Mouse (Mus musculus) stomach, embryonic 15.5 days (tissue): Measurements from ENCODE around the gene Slc17a4. TPM values are rescaled to one million over a fixed set of nuclear protein-coding genes. Genes with fewer than 3 reads are reported as not detected.

ENCODE experiments used
- ATAC-seq: fragments of 200-750 bp; cut with Nextera tagmentation; 2 replicates; pipeline ENCODE4 v1.8.0; 2017; ENCODE audit warnings: low read depth, moderate number of reproducible peaks, moderate TSS enrichment; ENCODE audit not compliant: insufficient read depth, low FRiP score
- H3K27ac ChIP-seq: fragments of 300-500 bp; sonication (generic); 2 replicates; pipeline ENCODE4 v1.5.1; 2015; ENCODE audit warnings: mild to moderate bottlenecking, inconsistent platforms
- H3K27me3 ChIP-seq: fragments of 300-500 bp; sonication (generic); replicated peaks from 2 replicates; pipeline ENCODE4 v1.6.1; 2015; ENCODE audit warnings: inconsistent platforms
- H3K36me3 ChIP-seq: fragments of 300-500 bp; sonication (generic); 2 replicates; pipeline ENCODE4 v1.6.1; 2015; ENCODE audit warnings: inconsistent platforms
- H3K4me1 ChIP-seq: fragments of 300-500 bp; sonication (generic); 2 replicates; pipeline ENCODE4 v1.6.1; 2015; ENCODE audit warnings: inconsistent platforms
- H3K4me2 ChIP-seq: fragments of 300-500 bp; sonication (generic); 2 replicates; pipeline ENCODE4 v1.6.1; 2015; ENCODE audit warnings: mild to moderate bottlenecking, inconsistent platforms
- H3K4me3 ChIP-seq: fragments of 300-500 bp; sonication (generic); replicated peaks from 2 replicates; pipeline ENCODE4 v1.5.1; 2015; ENCODE audit warnings: inconsistent platforms
- H3K9ac ChIP-seq: fragments of 300-500 bp; sonication (generic); 2 replicates; pipeline ENCODE4 v1.6.1; 2015; ENCODE audit warnings: inconsistent platforms
- H3K9me3 ChIP-seq: fragments of 300-500 bp; sonication (generic); 2 replicates; pipeline ENCODE4 v1.6.1; 2016; ENCODE audit warnings: inconsistent platforms
- WGBS: fragments of 180-500 bp; shearing (Covaris S2); methylation state at CpG from one replicate; pipeline ENCODE4 v1.1.7; 2015; 5-methylcytosine and 5-hydroxymethylcytosine counted together
- polyA plus RNA-seq: library from polyadenylated mRNA; unstranded; fragments of >200 nt; fragmentation: Nextera tagmentation; extraction: Ambion mirVana; gene quantifications from 2 replicates; pipeline ENCODE4 v1.2.1, GENCODE M21; 2015

Slc17a4 gene
- polyA plus RNA-seq: 4.0 and 4.7 TPM in 2 replicates

- 45% methylated on average over 9 of the region's 9 CpGs for WGBS
- no peak within 1 kb of the TSS for H3K4me2 ChIP-seq
- ATAC-seq: no peak
- 0 out of 2 replicates have a peak, but pooled peaks cover 5% of the 10 kb centered on the region for H3K4me1 ChIP-seq
- H3K27ac ChIP-seq: peak within 1 kb of the TSS; percentile 28; the same call in 1 of the 2 replicates
- H3K27me3 ChIP-seq: no peaks in the 10 kb centered on the region
- H3K9me3 ChIP-seq: no peaks in the 10 kb centered on the region
- no peaks in the 10 kb centered on the region for H3K36me3 ChIP-seq
- no peak within 1 kb of the TSS for H3K9ac ChIP-seq
- H3K4me3 ChIP-seq: no peak within 1 kb of the TSS
Measured at GRCm38 (mm10) chr13:23914376-23915167, at the start of gene Slc17a4. TSS of gene Slc17a4 (minus strand) at chr13:23915009.

DNA sequence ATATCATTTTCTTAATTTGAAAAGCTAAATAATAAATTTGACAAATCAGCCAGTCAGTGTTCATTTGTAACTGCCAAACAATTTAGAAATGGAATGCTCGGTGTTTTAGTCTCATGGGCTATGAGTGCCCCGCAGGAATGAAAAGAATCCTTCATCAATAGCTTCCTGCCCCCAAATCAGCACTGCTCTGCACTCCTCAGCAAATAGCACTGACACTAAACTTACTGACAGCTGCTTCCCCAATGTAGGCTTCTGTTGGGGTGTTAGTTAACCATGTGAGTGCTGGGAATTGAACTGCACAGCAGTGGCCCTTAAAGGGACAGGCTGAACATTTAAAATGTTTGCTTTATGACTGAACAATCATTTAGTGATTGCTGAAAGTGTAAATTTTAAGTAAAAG, 45.0 kb upstream of the Slc17a4 start:
- no peaks in the 10 kb centered on the region for H3K36me3 ChIP-seq
- H3K9me3 ChIP-seq: no peaks in the 10 kb centered on the region
- no peak overlapping the region for H3K27ac ChIP-seq
- H3K27me3 ChIP-seq: no peaks in the 10 kb centered on the region
- 8% methylated on average over 2 of the region's 2 CpGs for WGBS
- H3K9ac ChIP-seq: no peak overlapping the region
- ATAC-seq: no peak
- no peaks in the 10 kb centered on the region for H3K4me1 ChIP-seq
- no peak overlapping the region for H3K4me2 ChIP-seq
- H3K4me3 ChIP-seq: no peak overlapping the region

DNA sequence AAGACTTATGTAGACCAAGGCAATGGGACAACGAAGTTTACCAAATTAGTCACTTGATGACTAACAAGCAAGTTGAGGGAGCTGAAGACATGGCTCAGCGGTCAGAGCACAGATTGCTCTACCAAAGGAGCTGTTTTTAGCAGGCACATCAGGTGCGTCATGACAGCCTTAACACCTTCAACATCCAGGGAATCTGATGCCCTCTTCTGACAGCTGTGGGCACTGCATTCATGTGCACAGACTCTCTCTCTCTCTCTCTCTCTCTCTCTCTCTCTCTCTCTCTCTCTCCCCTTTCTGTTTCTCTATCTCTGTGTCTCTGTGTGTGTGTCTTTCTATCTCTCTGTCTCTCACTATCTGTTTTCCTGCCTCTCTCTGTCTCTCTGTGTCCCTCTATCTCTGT, 36.1 kb upstream of the Slc17a4 start:
- ATAC-seq: no peak
- H3K9ac ChIP-seq: no peak overlapping the region
- no peaks in the 10 kb centered on the region for H3K27me3 ChIP-seq
- H3K9me3 ChIP-seq: no peaks in the 10 kb centered on the region
- H3K4me1 ChIP-seq: no peaks in the 10 kb centered on the region
- no peak overlapping the region for H3K4me3 ChIP-seq
- whole genome bisulfite sequencing: 61% methylated on average over 3 of the region's 3 CpGs
- no peak overlapping the region for H3K4me2 ChIP-seq
- H3K36me3 ChIP-seq: no peaks in the 10 kb centered on the region
- no peak overlapping the region for H3K27ac ChIP-seq

- Histone ChIP-seq H3K9me3 (no peaks in the 10 kb centered on the region), H3K36me3 (no peaks in the 10 kb centered on the region), H3K9ac (no peak overlapping the region), H3K4me1 (no peaks in the 10 kb centered on the region), H3K4me3 (no peak overlapping the region), H3K27ac (no peak overlapping the region), H3K4me2 (no peak overlapping the region), H3K27me3 (no peaks in the 10 kb centered on the region)
- ATAC-seq: no peak
- 61% methylated on average over 14 of the region's 14 CpGs for WGBS
Measured at GRCm38 (mm10) chr13:23949484-23950246, 34.9 kb upstream of the Slc17a4 start.

- Histone ChIP-seq H3K27ac (no peak overlapping the region), H3K9me3 (no peaks in the 10 kb centered on the region), H3K4me3 (no peak overlapping the region), H3K27me3 (no peaks in the 10 kb centered on the region), H3K36me3 (no peaks in the 10 kb centered on the region), H3K4me2 (no peak overlapping the region), H3K9ac (no peak overlapping the region), H3K4me1 (no peaks in the 10 kb centered on the region)
- WGBS: 41% methylated on average over 2 of the region's 2 CpGs
- no peak for ATAC-seq
Measured at GRCm38 (mm10) chr13:23946254-23946653, 31.4 kb upstream of the Slc17a4 start.

GRCm38 (mm10) chr13:23942861-23943260, 28.1 kb upstream of the Slc17a4 start:
- Histone ChIP-seq H3K4me2 (no peak overlapping the region), H3K27me3 (no peaks in the 10 kb centered on the region), H3K9me3 (no peaks in the 10 kb centered on the region), H3K36me3 (no peaks in the 10 kb centered on the region), H3K4me1 (no peaks in the 10 kb centered on the region), H3K4me3 (no peak overlapping the region), H3K27ac (no peak overlapping the region), H3K9ac (no peak overlapping the region)
- WGBS: 54% methylated on average over 2 of the region's 2 CpGs
- no peak for ATAC-seq

GRCm38 (mm10) chr13:23940291-23940690, 25.5 kb upstream of the Slc17a4 start:
- Histone ChIP-seq H3K9ac (no peak overlapping the region), H3K4me2 (no peak overlapping the region), H3K4me1 (no peaks in the 10 kb centered on the region), H3K4me3 (no peak overlapping the region), H3K27me3 (no peaks in the 10 kb centered on the region), H3K27ac (no peak overlapping the region), H3K9me3 (no peaks in the 10 kb centered on the region), H3K36me3 (no peaks in the 10 kb centered on the region)
- ATAC-seq: no peak
- WGBS: 53% methylated on average over 6 of the region's 6 CpGs

- Histone ChIP-seq H3K4me3 (no peak overlapping the region), H3K4me2 (no peak overlapping the region), H3K9ac (no peak overlapping the region), H3K27ac (no peak overlapping the region), H3K9me3 (no peaks in the 10 kb centered on the region), H3K27me3 (no peaks in the 10 kb centered on the region), H3K36me3 (no peaks in the 10 kb centered on the region), H3K4me1 (no peaks in the 10 kb centered on the region)
- ATAC-seq: no peak
- 89% methylated on average over 1 of the region's 1 CpGs for WGBS
Measured at GRCm38 (mm10) chr13:23938699-23939098, 23.9 kb upstream of the Slc17a4 start.

DNA sequence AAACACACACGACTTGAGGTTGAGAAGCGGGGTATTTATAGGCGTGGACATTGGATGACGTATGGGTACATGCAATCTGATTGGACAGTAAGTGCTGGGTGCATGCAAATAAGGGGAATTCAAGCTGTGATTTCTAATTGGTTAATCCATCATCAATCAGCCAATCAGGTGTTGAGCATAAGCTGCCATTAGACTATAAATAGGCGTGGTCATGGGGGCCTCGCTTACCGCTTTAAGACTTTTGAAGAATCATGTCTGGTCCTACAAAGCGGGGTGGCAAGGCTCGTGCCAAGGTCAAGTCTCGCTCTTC, 19.4 kb upstream of the Slc17a4 start, which contains the start of gene Hist1h2aa:
TSS of gene Hist1h2aa (plus strand) at position 252 of the 310 bp plus-strand sequence.
- no peaks in the 10 kb centered on the region for H3K36me3 ChIP-seq
- H3K27me3 ChIP-seq: no peaks in the 10 kb centered on the region
- no peak within 1 kb of the TSS for H3K9ac ChIP-seq
- H3K4me3 ChIP-seq: no peak within 1 kb of the TSS
- WGBS: 83% methylated on average over 10 of the region's 10 CpGs
- no peaks in the 10 kb centered on the region for H3K9me3 ChIP-seq
- H3K27ac ChIP-seq: no peak within 1 kb of the TSS
- H3K4me1 ChIP-seq: no peaks in the 10 kb centered on the region
- no peak for ATAC-seq
- no peak within 1 kb of the TSS for H3K4me2 ChIP-seq

GRCm38 (mm10) chr13:23933421-23934210, 18.8 kb upstream of the Slc17a4 start, which contains the start of gene Hist1h2ba:
TSS of gene Hist1h2ba (minus strand) at chr13:23934156.
- Histone ChIP-seq H3K27ac (no peak within 1 kb of the TSS), H3K9me3 (no peaks in the 10 kb centered on the region), H3K4me3 (no peak within 1 kb of the TSS), H3K9ac (no peak within 1 kb of the TSS), H3K4me2 (no peak within 1 kb of the TSS), H3K4me1 (0 out of 2 replicates have a peak, but pooled peaks cover 2% of the 10 kb centered on the region), H3K27me3 (no peaks in the 10 kb centered on the region), H3K36me3 (no peaks in the 10 kb centered on the region)
- 93% methylated on average over 39 of the region's 39 CpGs for WGBS
- no peak for ATAC-seq

GRCm38 (mm10) chr13:23930904-23931303, 16.1 kb upstream of the Slc17a4 start:
- Histone ChIP-seq H3K4me1 (peaks cover 8% of the 10 kb centered on the region; the same call in 1 of the 2 replicates), H3K4me2 (no peak overlapping the region), H3K9me3 (no peaks in the 10 kb centered on the region), H3K27me3 (no peaks in the 10 kb centered on the region), H3K36me3 (no peaks in the 10 kb centered on the region), H3K27ac (no peak overlapping the region), H3K4me3 (no peak overlapping the region), H3K9ac (no peak overlapping the region)
- ATAC-seq: no peak
- whole genome bisulfite sequencing: 62% methylated on average over 11 of the region's 11 CpGs
